Mouse (Mus musculus) embryonic fibroblast, embryonic 13.5 days (primary cell): Measurements from ENCODE around the gene Ankrd23.
A peak's percentile ranks its signal among the peaks of the same experiment; 100 is the strongest.

ENCODE experiments used
- CTCF ChIP-seq: IDR thresholded peaks from 2 replicates; pipeline ENCODE4 v1.5.1; 2011; ENCODE audit warnings: mild to moderate bottlenecking, control low read depth, low read length, moderate library complexity, borderline replicate concordance; ENCODE audit not compliant: insufficient read depth
- POLR2A ChIP-seq: IDR thresholded peaks from 2 replicates; pipeline ENCODE4 v1.6.1; 2011; ENCODE audit warnings: low read depth, mild to moderate bottlenecking, control low read depth, low read length, moderate library complexity

DNA sequence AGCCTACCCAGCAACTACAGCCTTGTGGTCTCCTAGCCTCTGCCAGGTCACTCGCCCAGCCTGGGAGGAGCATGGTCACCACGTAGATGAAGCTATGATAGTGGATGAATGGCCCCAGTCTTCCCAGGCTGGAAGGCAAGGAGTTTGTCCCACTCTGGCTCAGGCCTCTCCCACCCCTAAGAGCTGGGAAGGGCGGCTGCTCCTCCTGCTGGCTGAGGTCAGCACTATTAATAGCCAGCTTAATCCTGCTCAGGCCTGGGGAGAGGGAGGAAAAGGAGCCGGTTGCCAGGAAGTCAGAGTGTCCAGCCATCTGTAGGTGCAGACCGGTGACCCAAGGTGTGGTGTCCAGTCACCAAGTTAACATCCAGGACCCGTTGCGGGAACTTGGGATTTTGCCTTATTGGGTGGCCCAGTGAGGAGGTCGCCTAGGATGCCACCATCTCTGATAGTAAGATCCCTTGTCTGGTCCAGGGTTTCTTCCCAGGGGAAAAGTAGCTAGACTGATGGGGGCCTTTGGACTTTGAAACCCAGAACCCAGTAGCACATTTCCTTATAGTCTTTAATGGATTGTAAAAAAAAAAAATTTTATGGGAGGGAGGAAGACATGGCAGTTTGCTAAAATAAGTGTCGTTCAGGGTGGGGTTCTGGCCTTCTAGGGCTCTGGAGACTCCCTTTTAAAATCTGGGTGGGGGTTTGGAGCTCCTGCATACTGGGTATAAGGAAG lies 44.1 kb downstream of the Ankrd23 start:
- TF ChIP-seq POLR2A (no peak), CTCF (peak; percentile 46; the same call in 1 of the 2 replicates)
